Mouse (Mus musculus): Measurements from ENCODE around the gene Lrguk.

DNA sequence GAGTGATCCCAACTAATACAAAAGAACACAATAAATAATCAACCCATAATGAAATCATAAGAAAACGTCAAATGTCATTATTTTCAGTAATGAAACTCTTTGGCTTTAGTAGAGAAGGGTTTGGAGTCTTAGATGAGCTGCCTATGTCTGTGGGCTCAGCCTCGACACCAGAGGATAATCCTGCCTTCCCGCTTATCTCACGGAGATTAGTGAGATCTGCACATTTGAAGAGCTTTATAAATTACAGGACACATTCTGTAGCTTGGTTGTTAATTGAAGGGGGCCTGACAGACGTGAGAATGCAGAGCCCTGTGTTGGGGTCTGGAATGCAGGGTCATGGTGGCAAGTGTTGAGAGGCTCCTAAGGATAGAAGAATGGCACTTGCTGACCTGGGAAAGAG is 42.7 kb downstream of the Lrguk start:
- no peak for TF ChIP-seq EP300 (IDR thresholded peaks at IDR 0.05; ENCODE audit: low read depth)
- no peak for TF ChIP-seq CTCF (IDR thresholded peaks at IDR 0.05; ENCODE audit: low read depth)
